Mouse (Mus musculus) spleen, adult 2 months (tissue): Measurements from ENCODE around the gene B4galt1.

ENCODE experiments used
- CTCF ChIP-seq: fragments of 200-500 bp; IDR thresholded peaks from 2 replicates; pipeline ENCODE4 v1.5.1; 2011; ENCODE audit warnings: mild to moderate bottlenecking, inconsistent platforms; ENCODE audit not compliant: insufficient read depth, insufficient read length, insufficient replicate concordance; ENCODE audit errors: extremely low read depth
- POLR2A ChIP-seq: fragments of 200-500 bp; IDR thresholded peaks from 2 replicates; pipeline ENCODE4 v1.6.1; 2011; ENCODE audit warnings: low read depth, low read length, inconsistent platforms

- TF ChIP-seq CTCF (no peak), POLR2A (no peak)
These were observed 68.1 kb downstream of the B4galt1 start for GRCm38 (mm10) chr4:40785620-40786166.
